Mouse (Mus musculus) right cerebral cortex, adult 18-20 months (tissue): Measurements from ENCODE around the gene Ppp5c.
A peak's percentile ranks its signal among the peaks of the same experiment; 100 is the strongest.

ENCODE experiments used
- DNase-seq: peaks from one replicate; pipeline ENCODE4 v3.0.0; 2022; ENCODE audit warnings: mixed read lengths

Ppp5c gene

GRCm38 (mm10) chr7:16978173-16978572 lies 49.6 kb downstream of the Ppp5c start:
- DNase-seq, result no peak

- DNase-seq, result no peak
Measured at GRCm38 (mm10) chr7:16976298-16976697, 51.4 kb downstream of the Ppp5c start.

GRCm38 (mm10) chr7:16974018-16974417 lies 53.7 kb downstream of the Ppp5c start:
- no peak for DNase-seq

GRCm38 (mm10) chr7:16971160-16971559 lies 56.6 kb downstream of the Ppp5c start:
- DNase-seq, result no peak

GRCm38 (mm10) chr7:16968414-16968813 lies 59.3 kb downstream of the Ppp5c start:
- no peak for DNase-seq

- DNase-seq, result no peak
Measured at GRCm38 (mm10) chr7:16961678-16962077, 66.0 kb downstream of the Ppp5c start.

- peak; percentile 96 for DNase-seq
Measured at GRCm38 (mm10) chr7:16959539-16960187, 68.1 kb downstream of the Ppp5c start, which contains the start of gene Pnmal1. Gene Pnmal1 (plus strand): TSS chr7:16959679.

- DNase-seq, result peak; percentile 78
Measured at GRCm38 (mm10) chr7:16956410-16957265, 71.1 kb downstream of the Ppp5c start.

- DNase-seq, result no peak
Measured at GRCm38 (mm10) chr7:16955712-16956111, 72.0 kb downstream of the Ppp5c start.
